In the genomic region with DNA sequence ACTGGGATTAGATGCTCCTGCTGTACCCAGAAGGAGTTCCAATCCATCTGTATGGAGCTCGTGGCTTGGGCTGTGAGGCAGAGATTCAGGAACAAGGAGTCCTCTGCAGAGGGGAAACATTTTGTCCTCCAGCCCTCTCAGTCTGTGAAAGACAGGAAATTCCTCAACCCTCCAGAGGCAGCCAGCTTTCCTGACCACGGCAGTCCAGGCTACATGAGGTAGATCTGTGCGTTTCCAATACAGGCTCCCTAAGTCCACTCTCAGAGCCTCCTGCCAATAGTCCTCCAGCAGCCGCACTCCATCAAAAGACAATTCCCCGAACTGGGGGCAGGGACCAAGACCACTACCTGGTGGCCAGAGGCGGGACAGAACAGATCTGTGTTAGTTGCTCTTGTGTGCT, we compare ENCODE assay signal across 9 mouse cellular contexts.
DNase-seq lines count a peak whose midpoint lies in the region; ATAC-seq lines count a peak whose summit lies in the region.
"Had no signal": no experiment of that assay in that cellular context is flagged by ENCODE, and none has a peak within 500 bp of the region (broad histone marks: within the 10 kb centered on the region; RNA-seq: fewer than 3 reads in every experiment).

No protein-coding gene starts in this region.

- 83% methylated on average over 6 of the region's 6 CpGs for WGBS in forebrain, embryonic 10.5 days
- 79% methylated on average over 6 of the region's 6 CpGs for WGBS in forebrain, embryonic 12.5 days

- ATAC-seq in forebrain, embryonic 12.5 days (ENCODE audit: low FRiP score), result no peak

- no peak overlapping the region for H3K9ac ChIP-seq in forebrain, embryonic 12.5 days

- no peak overlapping the region for H3K4me3 ChIP-seq in forebrain, embryonic 10.5 days
- H3K4me3 ChIP-seq in forebrain, embryonic 12.5 days (replicated peaks), result no peak overlapping the region
- H3K4me3 ChIP-seq: erythroblast, embryonic 14.5 days had no signal

- H3K36me3 ChIP-seq in forebrain, embryonic 10.5 days (replicated peaks), result no peaks in the 10 kb centered on the region
- no peaks in the 10 kb centered on the region for H3K36me3 ChIP-seq in forebrain, embryonic 12.5 days (replicated peaks)

- no peak overlapping the region for H3K4me2 ChIP-seq in forebrain, embryonic 12.5 days

- DNase-seq in forebrain, embryonic 10.5 days (ENCODE audit: extremely low spot score, low spot score), result no peak
- peak; percentile 81 to 92 for DNase-seq in heart, adult 9 months (ENCODE audit: low spot score in 2 of 2)
- peak; percentile 68 for DNase-seq in kidney, adult 9 months
- DNase-seq in lung, postnatal 25 days (ENCODE audit: low spot score), result peak; percentile 67
- DNase-seq in left cerebral cortex, postnatal 25 days (ENCODE audit: low spot score in 2 of 2), result no peak
- no peak for DNase-seq in natural killer cell, adult 2 months (ENCODE audit: low spot score in 2 of 2)
- no peak for DNase-seq in adrenal gland, postnatal 4 days (ENCODE audit: low spot score in 2 of 2)

- no peaks in the 10 kb centered on the region for H3K9me3 ChIP-seq in forebrain, embryonic 10.5 days
- no peaks in the 10 kb centered on the region for H3K9me3 ChIP-seq in forebrain, embryonic 12.5 days

- no peaks in the 10 kb centered on the region for H3K27me3 ChIP-seq in forebrain, embryonic 10.5 days (ENCODE audit: poor library complexity, severe bottlenecking)
- no peaks in the 10 kb centered on the region for H3K27me3 ChIP-seq in forebrain, embryonic 12.5 days

- intact Hi-C loops in left cerebral cortex, postnatal 25 days (cut with DNase I), result no loop called here

- peak overlapping the region; percentile 56; the same call in 1 of the 2 replicates for H3K27ac ChIP-seq in forebrain, embryonic 10.5 days
- no peak overlapping the region for H3K27ac ChIP-seq in forebrain, embryonic 12.5 days

- peaks cover 3% of the 10 kb centered on the region for H3K4me1 ChIP-seq in forebrain, embryonic 10.5 days
- no peaks in the 10 kb centered on the region for H3K4me1 ChIP-seq in forebrain, embryonic 12.5 days

Comparison
In these comparisons a context has a peak if more than half of its experiments do, and no peak if none do; other contexts are left out.
1. DNase-seq: peak in heart, adult 9 months (2 of 2), kidney, adult 9 months (single experiment) and lung, postnatal 25 days (single experiment); none in forebrain, embryonic 10.5 days (single experiment), left cerebral cortex, postnatal 25 days (0 of 2), natural killer cell, adult 2 months (0 of 2) and adrenal gland, postnatal 4 days (0 of 2).